Mouse (Mus musculus) embryonic facial prominence, embryonic 11.5 days (tissue): Measurements from ENCODE around the gene Slc17a5. TPM values are rescaled to one million over a fixed set of nuclear protein-coding genes. Genes with fewer than 3 reads are reported as not detected.
"Not testable (repeated sequence)": the region's sequence is repeated elsewhere in the genome, so short reads cannot be mapped to it uniquely, and the experiment has no call there.

ENCODE experiments used
- ATAC-seq: fragments of 200-750 bp; cut with Nextera tagmentation; replicated peaks from 2 replicates; pipeline ENCODE4 v1.8.0; 2017; ENCODE audit warnings: low read depth; ENCODE audit not compliant: insufficient number of reproducible peaks, low FRiP score, low TSS enrichment
- DNase-seq: peaks from one replicate; pipeline ENCODE4 v3.0.0-alpha.2; 2015; ENCODE audit warnings: low spot score
- H3K27ac ChIP-seq: fragments of 300-500 bp; sonication (generic); replicated peaks from 2 replicates; pipeline ENCODE4 v1.5.1; 2014; ENCODE audit warnings: mild to moderate bottlenecking, low read depth, low read length, control low read depth
- H3K27me3 ChIP-seq: fragments of 300-500 bp; sonication (generic); 2 replicates; pipeline ENCODE4 v1.6.1; 2014; ENCODE audit warnings: mild to moderate bottlenecking, low read length, moderate library complexity, mixed read lengths; ENCODE audit not compliant: control insufficient read depth, insufficient read depth
- H3K36me3 ChIP-seq: fragments of 300-500 bp; sonication (generic); replicated peaks from 2 replicates; pipeline ENCODE4 v1.6.1; 2014; ENCODE audit warnings: low read depth, mild to moderate bottlenecking, low read length, moderate library complexity, mixed read lengths; ENCODE audit not compliant: control insufficient read depth, insufficient read depth
- H3K4me1 ChIP-seq: fragments of 300-500 bp; sonication (generic); 2 replicates; pipeline ENCODE4 v1.6.1; 2014; ENCODE audit warnings: low read length, mixed read lengths; ENCODE audit not compliant: control insufficient read depth, insufficient read depth
- H3K4me2 ChIP-seq: fragments of 300-500 bp; sonication (generic); 2 replicates; pipeline ENCODE4 v1.6.1; 2014; ENCODE audit warnings: low read depth, mild to moderate bottlenecking, control low read depth, low read length, moderate library complexity
- H3K4me3 ChIP-seq: fragments of 300-500 bp; sonication (generic); 2 replicates; pipeline ENCODE4 v1.5.1; 2014; ENCODE audit warnings: low read depth, low read length, control low read depth
- H3K9ac ChIP-seq: fragments of 300-500 bp; sonication (generic); replicated peaks from 2 replicates; pipeline ENCODE4 v1.6.1; 2014; ENCODE audit warnings: mild to moderate bottlenecking, control low read depth, low read length
- H3K9me3 ChIP-seq: fragments of 300-500 bp; sonication (generic); replicated peaks from 2 replicates; pipeline ENCODE4 v1.6.1; 2016; ENCODE audit warnings: mild to moderate bottlenecking, low read length, inconsistent platforms, mixed read lengths; ENCODE audit not compliant: control insufficient read depth
- WGBS: fragments of 180-500 bp; shearing (Covaris S2); extraction: QIAGEN DNeasy Blood & Tissue Kit; methylation state at CpG from one replicate; pipeline ENCODE4 v1.1.7; 2014; 5-methylcytosine and 5-hydroxymethylcytosine counted together
- polyA plus RNA-seq: library from polyadenylated mRNA; unstranded; fragments of >200 nt; fragmentation: Nextera tagmentation; extraction: Ambion mirVana; gene quantifications from 2 replicates; pipeline ENCODE4 v1.2.1, GENCODE M21; 2014

Gene Slc17a5
- polyA plus RNA-seq, 1 experiment from 2014 or later, result 11.8 TPM

DNA sequence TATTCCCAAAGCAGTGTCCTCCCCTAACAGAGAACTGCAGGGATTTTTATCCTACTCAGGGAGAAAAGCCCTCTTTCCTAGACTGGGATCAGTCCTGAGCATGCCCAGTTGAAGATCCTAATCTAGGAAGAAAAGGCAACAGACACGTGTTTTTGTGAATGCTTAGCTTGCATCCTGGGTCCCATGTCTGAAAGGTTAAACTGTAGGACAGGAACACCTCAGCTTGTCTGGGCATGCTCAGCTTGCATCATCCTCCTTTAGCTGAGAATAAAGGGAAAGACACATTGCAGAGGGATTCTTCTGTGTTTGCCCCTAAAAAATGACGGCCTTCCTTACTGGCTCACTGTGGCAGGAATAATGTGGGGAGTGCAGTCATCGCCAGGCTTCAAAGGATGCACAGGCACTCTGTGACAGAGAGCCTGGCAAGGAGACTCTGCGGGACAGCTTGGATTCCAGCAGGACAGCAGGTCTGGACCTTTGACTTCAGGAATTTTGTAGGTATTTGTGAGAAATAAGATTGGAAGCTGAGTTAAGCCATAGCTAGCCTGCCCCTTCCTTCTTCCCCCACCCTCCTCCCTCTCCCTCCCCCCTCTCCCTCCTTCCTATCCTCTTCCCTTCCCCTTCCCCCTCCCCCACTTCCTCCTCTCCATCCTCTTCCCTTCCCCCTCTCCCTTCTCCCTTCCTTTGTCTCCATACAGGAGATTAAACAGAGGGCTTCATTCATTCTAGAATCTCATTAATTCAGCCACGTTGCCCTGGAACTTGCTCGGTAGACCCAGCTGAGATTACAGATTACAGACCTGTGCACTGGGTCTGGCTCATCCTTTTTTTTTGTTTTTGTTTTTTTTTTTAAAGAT, 84.4 kb downstream of the Slc17a5 start:
- Histone ChIP-seq H3K9ac (peak overlapping the region; percentile 53), H3K36me3 (no peaks in the 10 kb centered on the region), H3K27ac (peak overlapping the region; percentile 78), H3K4me3 (no peak overlapping the region), H3K9me3 (no peaks in the 10 kb centered on the region), H3K4me1 (0 out of 2 replicates have a peak, but pooled peaks cover 3% of the 10 kb centered on the region), H3K27me3 (no peaks in the 10 kb centered on the region), H3K4me2 (0 out of 2 replicates have a peak overlapping the region, but pooled peaks have one; percentile 10)
- WGBS, result 9% methylated on average over 6 of the region's 6 CpGs
- ATAC-seq (peak; percentile 59), DNase-seq (peak; percentile 75)

DNA sequence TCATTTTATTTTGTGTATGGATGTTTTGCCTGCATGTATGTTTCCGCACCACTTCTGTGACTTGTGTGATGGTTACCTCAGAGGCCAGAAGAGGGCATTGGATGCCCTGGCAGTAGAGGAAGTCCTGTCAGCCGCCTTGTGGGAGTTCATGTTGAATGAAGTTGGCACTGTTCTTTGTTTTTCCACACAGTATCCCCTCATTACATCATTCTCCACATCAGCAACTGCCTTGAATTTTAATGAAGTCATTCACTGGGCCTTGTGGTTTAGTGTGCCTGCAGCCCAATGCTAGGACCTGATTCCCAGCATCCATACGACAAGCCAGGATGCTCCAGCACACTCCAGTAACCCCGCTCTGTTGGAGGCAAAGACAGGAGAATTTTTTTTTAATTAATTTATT, 86.6 kb downstream of the Slc17a5 start:
- Histone ChIP-seq H3K4me1 (0 out of 2 replicates have a peak, but pooled peaks cover 3% of the 10 kb centered on the region), H3K9me3 (no peaks in the 10 kb centered on the region), H3K36me3 (no peaks in the 10 kb centered on the region), H3K4me3 (no peak overlapping the region), H3K9ac (no peak overlapping the region), H3K27ac (no peak overlapping the region), H3K27me3 (no peaks in the 10 kb centered on the region), H3K4me2 (no peak overlapping the region)
- DNase-seq, result no peak
- no peak for ATAC-seq
- 84% methylated on average over 4 of the region's 4 CpGs for WGBS

DNA sequence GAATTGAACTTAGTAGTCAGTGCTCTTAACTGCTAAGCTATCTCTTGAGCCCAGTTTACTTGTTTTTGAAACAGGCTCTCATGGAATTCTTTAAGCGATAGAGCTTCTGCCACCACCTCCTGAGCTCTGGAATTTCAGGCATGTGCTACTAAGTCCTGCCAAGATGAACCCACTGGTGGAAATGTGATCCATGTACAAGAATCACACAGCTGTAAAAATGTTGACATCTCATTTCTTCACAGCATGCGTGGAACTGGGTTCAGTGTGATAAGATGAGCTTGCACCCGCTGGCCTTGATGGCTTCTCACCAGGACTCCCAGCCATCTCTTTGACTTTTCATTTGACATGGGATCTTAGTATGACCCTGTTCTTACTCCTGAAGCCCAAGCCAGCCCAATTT, 87.5 kb downstream of the Slc17a5 start:
- Histone ChIP-seq H3K4me1 (0 out of 2 replicates have a peak, but pooled peaks cover 3% of the 10 kb centered on the region), H3K27me3 (no peaks in the 10 kb centered on the region), H3K9ac (no peak overlapping the region), H3K27ac (no peak overlapping the region), H3K4me2 (no peak overlapping the region), H3K36me3 (no peaks in the 10 kb centered on the region), H3K4me3 (no peak overlapping the region), H3K9me3 (no peaks in the 10 kb centered on the region)
- DNase-seq (no peak), ATAC-seq (no peak)
- WGBS, result 72% methylated on average over 3 of the region's 3 CpGs

DNA sequence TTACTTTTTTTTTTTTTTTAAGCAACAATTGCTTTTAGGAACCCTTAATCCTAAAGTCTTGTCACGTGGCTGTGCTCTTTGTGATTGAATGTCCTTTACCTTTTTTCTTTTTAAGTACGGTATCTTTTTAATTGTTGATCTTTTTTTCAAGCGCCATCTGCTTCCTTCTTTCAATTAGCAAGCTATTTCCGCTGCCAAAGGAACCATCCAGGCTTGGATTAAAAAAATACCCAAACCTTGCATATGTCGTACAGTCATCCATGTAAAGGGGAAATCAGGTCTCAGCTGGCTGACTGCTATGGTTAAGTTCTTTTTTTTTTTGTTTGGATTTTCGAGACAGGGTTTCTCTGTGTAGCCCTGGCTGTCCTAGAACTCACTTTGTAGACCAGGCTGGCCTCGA, 94.7 kb downstream of the Slc17a5 start:
- H3K27ac ChIP-seq, result no peak overlapping the region
- DNase-seq, result no peak
- no peak overlapping the region for H3K4me3 ChIP-seq
- H3K9ac ChIP-seq, result no peak overlapping the region
- no peaks in the 10 kb centered on the region for H3K27me3 ChIP-seq
- no peak overlapping the region for H3K4me2 ChIP-seq
- no peaks in the 10 kb centered on the region for H3K9me3 ChIP-seq
- WGBS, result 92% methylated on average over 7 of the region's 7 CpGs
- no peaks in the 10 kb centered on the region for H3K36me3 ChIP-seq
- ATAC-seq, result no peak
- H3K4me1 ChIP-seq, result no peaks in the 10 kb centered on the region

DNA sequence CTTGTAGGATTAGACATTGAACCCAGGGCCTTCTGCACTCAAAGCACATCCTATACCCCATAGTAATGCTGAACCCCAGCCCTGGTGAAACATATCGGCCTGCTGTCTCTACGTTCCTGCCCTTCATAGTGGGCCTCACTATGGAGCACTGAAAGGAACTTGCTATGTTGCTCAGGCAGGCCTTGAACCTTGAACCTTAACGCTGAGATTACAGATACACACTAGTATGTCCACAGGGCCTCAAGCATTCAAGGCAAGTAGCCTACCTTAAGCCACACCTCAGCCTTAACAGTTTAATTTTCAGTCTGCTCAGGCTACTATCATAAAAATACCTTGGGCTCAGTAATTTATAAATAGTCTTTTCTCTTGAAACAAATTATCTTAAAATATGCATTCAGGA, 95.6 kb downstream of the Slc17a5 start:
- ATAC-seq (no peak), DNase-seq (no peak)
- H3K27ac ChIP-seq, result no peak overlapping the region

DNA sequence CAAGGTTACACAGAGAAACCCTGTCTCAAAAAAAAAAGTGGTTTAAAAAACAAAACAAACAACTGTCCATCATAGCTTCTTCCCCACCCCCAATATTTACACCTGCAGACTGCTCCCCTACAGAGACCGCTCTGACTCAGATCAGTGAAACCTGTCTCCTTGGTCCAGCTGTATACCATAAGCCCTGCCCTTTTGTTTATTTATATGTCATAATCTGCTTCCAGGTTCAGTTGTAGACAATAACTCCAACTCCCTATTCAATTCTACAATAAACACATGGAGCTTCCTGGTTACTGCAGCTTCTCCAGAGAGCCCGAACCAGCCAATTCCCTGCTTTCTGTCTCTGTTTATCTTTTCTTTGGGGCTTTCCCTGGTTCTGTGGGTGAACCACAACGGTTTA, 96.7 kb downstream of the Slc17a5 start:
- Histone ChIP-seq H3K9me3 (no peaks in the 10 kb centered on the region), H3K4me2 (no peak overlapping the region), H3K27ac (no peak overlapping the region), H3K4me1 (no peaks in the 10 kb centered on the region), H3K27me3 (no peaks in the 10 kb centered on the region), H3K9ac (no peak overlapping the region), H3K4me3 (no peak overlapping the region), H3K36me3 (no peaks in the 10 kb centered on the region)
- DNase-seq (no peak), ATAC-seq (no peak)
- WGBS, result 79% methylated on average over 3 of the region's 3 CpGs

More for the DNA sequence above, 95.6 kb downstream of the Slc17a5 start:
- 83% methylated on average over 3 of the region's 3 CpGs for WGBS
- H3K9me3 ChIP-seq, result no peaks in the 10 kb centered on the region
- no peak overlapping the region for H3K4me3 ChIP-seq
- H3K36me3 ChIP-seq, result no peaks in the 10 kb centered on the region
- H3K4me2 ChIP-seq, result no peak overlapping the region
- H3K9ac ChIP-seq, result no peak overlapping the region
- no peaks in the 10 kb centered on the region for H3K4me1 ChIP-seq
- no peaks in the 10 kb centered on the region for H3K27me3 ChIP-seq

DNA sequence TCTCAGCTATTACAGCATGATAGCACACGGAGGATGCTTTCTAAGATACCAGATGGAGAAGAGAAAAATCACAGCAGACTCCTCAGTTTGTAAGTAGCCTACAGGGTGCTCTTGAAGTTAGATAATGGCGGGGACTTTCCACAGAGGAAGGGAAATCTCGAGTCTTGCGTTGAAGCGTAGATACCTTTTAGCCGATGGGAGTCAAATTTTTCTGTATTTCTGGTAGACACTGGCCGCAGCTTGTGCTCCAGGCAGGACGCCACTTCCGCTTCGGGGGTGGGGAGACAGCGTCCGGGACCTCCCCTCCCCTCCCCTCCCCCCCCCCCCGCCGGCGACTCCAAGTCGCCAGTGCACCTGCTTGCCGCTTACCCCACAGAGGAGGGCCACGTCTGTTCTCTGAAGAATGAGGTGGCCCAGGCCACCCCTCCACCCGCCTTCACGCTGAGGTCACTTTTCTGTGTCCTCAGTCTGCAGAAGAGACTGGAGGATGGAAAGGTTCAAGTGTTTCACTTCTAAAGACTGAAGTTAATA, 98.9 kb downstream of the Slc17a5 start, which contains the start of gene Eef1a1:
TSS of gene Eef1a1 (minus strand) at position 262 of the 531 bp plus-strand sequence.
- DNase-seq (peak; percentile 58), ATAC-seq (0 out of 2 replicates have a peak, but pooled peaks have one; percentile 16)
- no peaks in the 10 kb centered on the region for H3K4me1 ChIP-seq
- H3K27me3 ChIP-seq, result no peaks in the 10 kb centered on the region
- no peak within 1 kb of the TSS for H3K27ac ChIP-seq
- peak within 1 kb of the TSS; percentile 68 for H3K9ac ChIP-seq
- no peaks in the 10 kb centered on the region for H3K36me3 ChIP-seq
- H3K4me2 ChIP-seq, result peak within 1 kb of the TSS; percentile 64
- peak within 1 kb of the TSS; percentile 37 for H3K4me3 ChIP-seq
- WGBS, result 6% methylated on average over 13 of the region's 20 CpGs
- H3K9me3 ChIP-seq, result no peaks in the 10 kb centered on the region

DNA sequence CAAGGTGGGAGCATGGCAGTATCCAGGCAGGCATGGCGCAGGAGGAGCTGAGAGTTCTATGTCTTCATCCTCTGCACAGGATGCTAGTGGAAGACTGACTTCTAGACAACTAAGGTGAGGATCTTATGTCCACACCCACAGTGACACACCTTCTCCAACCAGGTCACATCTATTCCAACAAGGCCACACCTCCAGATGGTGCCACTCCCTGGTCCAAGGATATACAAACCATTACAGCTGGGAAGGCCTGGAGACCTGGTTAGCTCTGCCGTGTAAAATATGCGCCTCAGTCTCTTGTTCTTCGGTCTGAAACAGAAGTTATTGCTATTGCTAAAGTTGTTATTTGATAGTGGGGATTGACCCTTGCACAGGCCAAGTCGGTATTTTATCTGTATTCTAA, 99.8 kb downstream of the Slc17a5 start:
- H3K27me3 ChIP-seq, H3K36me3 ChIP-seq, H3K4me3 ChIP-seq, H3K9me3 ChIP-seq, H3K4me2 ChIP-seq, ATAC-seq, H3K4me1 ChIP-seq, H3K9ac ChIP-seq, H3K27ac ChIP-seq, DNase-seq: not testable (repeated sequence)
- WGBS, result 94% methylated on average over 5 of the region's 5 CpGs
